Mouse (Mus musculus) retina, postnatal 1 day (tissue): ENCODE measurements around the gene Tm9sf1.

Source experiments
- DNase-seq: peaks from one replicate; pipeline ENCODE4 v3.0.0-alpha.2; 2012

The Tm9sf1 gene

DNA sequence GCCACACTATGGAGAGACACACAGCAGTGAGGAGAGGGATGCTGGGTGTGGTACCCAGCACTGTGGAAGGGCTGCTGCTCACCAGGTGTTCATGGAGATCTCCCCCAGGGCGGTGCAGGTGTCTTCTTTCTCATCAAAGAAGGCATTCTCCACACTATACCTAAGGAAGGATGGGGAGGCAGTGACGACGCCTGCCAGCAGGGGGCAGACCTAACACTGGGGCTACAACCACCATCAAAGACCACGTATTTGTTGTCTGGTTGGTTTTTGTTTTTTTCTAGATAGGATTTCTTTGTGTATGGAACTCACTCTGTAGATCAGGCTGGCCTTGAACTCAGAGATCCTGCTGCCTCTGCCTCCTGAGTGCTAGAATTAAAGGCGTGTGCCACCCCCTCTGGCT is 14.3 kb downstream of the Tm9sf1 start:
- peak; percentile 39 for DNase-seq

DNA sequence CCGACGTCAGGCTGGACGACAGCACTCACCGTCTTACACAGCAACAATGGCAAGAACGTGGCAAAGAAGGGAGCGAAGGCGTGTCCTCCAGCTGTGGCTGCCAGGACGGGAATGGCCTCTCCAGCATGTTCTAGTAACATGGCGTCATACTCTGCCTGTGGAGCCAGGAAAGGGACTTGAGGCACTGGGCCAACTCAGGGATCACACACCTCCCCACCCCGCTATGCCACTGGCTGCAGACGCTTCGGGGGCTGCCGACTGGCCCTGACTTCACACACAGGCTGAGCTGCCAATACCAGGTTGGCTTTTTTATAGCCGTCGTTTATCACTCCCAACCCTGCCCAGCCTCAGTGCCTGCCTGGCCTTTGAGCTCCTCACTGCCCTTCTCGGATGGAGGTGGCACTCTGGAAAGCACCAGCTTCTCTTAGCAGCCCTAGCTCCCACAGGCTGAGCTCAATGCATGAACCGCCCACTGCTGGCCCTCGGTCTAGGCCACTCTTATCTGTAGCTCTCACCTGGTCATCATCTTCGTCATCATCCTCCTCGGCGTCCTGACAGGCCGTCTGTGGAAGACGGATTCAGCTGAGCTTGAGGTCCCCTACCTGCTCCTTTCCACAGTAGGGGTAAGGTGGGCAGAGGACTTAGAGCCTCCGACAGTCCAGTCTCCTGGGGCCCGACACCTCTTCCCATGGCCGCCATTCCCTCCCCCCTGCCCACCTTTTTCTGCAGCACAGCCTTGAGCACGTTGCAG is 15.4 kb downstream of the Tm9sf1 start:
- no peak for DNase-seq

DNA sequence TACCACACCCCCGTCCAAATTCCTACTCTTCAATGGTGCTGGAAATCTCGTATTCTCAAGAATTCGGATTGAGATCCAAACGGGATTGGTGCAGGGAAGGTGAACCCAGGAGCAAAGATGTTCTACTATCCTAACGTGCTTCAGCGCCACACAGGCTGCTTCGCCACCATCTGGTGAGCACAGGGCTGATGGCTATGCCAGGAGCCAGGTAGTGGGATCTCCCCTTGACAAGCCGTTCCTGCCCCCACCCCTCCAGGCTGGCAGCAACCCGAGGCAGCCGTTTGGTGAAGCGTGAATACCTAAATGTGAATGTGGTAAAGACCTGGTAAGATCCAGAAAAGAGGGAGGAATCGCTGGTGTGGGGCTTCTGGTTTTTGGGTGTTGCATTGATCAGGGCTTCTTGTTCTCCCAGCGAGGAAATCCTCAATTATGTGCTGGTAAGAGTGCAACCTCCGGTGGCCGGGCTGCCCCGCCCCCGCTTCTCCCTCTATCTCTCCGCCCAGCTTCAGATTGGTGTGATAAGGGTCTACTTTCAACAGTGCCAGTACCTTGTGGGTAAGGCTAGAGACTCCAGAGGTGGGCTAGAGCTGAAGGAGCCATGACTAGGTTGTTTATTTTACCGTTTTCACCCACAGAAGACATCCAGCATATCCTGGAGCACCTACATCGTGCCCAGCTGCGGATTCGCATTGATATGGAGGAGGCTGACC is 25.0 kb downstream of the Tm9sf1 start:
- DNase-seq: peak; percentile 10

DNA sequence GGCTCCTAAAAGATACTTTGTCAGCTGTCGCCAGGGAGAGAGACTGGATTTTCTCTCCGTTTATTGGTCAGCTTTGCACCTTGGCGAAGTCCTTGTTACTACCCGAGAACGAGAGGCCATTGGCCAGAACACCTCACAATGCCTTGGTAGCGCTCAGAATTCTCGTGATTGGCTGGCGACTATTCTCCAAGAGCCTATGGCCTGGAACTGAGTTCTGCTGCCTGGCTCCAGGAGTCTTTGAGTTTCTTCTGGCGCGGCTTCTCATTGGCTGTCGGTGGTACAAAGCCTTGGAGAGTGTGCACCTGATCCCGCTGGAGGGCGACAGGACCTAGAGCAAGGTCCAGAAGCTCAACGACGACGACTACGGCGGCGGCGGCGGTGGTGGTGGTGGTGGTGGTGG is 25.8 kb downstream of the Tm9sf1 start, which contains the start of gene Rec8:
Gene Rec8, plus strand, starts transcription at position 216 of the 400 bp plus-strand sequence.
- peak; percentile 64 for DNase-seq

DNA sequence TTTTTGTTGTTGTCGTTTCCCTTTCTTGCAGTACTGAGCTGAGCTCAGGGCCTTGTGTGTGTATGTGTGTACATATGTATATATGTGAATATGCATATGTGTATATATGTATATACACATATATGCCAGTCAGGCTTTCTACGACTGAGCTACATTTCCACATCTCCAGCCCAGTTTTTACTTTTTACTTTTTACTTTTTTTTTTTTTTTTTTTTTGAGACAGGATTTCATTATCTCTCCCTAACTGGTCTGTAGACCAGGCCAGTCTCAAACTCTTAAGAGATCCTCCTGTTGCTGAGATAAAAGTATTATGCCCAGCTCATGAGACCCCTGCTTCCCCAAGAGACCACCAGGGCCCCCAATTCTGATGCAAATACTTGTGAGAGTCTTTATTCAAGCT is 26.8 kb downstream of the Tm9sf1 start:
- DNase-seq: no peak

DNA sequence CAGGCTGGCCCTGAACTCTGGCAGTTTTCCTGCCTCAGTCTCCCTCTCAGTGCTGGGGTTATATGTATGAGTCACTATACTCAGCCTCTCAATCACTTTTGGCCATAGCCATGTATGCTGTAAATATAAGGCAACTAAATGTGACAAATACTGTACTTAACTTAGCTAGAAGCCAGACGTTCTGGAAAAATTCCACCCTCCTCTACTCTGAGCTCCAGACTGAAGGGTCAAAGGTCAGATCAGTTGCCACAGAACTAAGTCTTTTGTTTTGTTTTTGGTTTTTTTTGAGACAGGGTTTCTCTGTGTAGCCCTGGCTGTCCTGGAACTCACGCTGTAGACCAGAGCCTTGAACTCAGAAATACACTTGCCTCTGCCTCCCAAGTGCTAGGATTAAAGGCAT is 27.7 kb downstream of the Tm9sf1 start:
- DNase-seq: no peak

DNA sequence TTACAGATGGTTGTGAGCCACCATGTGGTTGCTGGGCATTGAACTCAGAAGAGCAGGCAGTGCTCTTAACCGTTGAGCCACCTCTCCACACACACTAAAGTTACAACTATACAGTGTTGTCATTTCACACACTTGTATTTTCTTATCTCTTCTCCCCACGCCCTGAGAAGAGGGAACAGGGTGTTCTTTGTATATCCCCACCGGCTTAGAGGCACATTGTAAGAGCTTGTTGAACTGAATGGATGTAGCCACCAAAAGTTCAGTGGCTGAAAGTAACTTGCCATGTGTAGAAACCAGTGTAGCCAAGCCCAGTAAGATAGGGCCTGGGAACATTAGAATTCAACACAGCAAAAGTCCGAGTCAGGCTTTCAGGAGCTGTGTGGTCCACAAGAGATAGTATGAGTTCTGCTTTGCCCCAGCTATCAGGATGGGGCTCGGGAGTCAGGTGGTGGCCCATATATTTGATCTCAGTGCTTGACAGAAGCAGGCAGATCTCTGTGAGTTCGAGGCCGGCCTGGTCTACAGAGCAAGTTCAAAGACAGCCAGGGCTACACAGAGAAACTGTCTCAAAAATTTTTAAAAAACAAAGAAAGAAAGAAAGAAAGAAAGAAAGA is 28.9 kb downstream of the Tm9sf1 start:
- no peak for DNase-seq

DNA sequence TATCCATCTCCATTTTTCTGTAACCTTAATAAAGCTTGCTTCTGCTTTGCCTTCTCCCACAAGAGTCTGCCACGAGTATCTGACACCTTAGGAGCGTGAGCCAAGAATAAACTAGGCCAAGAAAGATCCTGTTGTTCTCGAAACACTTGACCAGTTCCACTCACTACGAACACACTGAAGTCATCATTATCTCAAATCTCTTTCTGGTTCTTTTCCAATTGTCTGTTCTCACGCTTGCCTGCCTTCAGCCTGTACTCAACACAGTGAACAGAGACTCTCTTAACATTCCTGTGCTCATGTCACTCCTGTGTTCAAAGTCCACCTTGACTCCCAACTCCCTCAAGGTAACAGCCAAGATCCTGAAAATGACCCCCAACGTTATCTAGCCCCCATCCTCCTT is 30.3 kb downstream of the Tm9sf1 start:
- DNase-seq: no peak

DNA sequence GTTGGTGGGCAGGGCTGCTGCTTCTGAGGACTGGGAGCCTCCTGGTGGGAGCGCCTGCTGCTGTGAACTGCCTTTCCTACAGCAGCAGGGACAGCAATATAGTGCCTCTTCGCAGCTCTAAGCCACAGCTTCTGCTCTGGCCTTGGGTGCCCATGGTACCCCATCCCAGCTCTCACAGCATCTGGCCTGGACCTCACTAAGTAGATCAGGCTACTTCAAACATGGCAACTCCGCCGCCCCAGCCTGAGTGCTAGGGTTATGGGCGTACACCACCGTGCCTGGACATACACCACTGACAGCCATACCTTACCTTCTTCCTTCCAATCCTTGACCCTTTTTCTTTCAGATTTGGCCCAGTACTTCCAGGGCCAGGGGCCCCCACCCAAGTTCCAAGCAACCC is 35.3 kb downstream of the Tm9sf1 start:
- DNase-seq: no peak

DNA sequence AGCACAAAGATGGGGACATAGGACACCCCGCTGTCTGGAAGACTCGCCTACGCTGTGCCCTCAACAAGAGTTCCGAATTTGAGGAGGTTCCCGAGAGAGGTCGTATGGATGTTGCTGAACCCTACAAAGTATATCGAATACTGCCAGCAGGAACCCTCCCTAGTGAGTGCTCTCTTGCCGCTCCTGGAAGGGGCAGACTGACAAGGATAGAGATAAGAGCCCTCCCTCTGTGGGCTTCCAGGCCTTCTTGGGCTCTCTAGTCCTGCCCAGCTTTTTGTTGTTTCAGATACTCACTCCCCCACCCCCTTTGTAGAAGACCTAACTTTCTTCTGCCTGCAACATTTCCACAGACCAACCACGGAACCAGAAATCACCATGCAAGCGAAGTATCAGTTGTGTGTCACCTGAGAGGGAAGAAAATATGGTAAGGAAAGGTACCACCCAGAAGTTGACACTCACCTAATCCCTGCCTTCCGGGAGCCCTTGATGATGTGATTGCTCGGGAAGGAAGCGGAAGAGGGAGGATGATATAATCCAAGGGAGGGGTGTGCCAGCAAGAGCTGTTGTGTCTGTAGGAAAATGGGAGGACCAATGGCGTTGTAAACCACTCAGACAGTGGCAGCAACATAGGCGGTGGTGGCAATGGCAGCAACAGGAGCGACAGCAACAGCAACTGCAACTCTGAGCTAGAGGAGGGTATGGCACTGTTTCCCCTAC is 37.7 kb downstream of the Tm9sf1 start:
- DNase-seq: no peak

DNA sequence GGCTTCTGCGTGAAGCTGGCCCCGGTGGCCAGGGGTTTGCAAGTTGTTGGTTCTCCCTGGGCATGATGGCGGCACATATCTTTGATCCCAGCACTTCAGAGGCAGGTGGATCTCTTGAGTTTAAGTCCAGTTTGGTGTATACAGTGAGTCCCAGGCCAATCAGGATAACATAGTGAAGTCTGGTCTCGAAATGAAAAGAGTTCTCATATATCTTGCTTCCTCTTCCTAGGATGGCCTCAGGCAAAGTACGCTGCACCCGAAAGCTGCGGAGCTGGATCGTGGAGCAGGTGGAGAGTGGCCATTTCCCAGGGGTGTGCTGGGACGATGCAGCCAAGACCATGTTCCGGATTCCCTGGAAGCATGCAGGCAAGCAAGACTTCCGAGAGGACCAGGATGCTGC is 38.8 kb downstream of the Tm9sf1 start:
- no peak for DNase-seq

DNA sequence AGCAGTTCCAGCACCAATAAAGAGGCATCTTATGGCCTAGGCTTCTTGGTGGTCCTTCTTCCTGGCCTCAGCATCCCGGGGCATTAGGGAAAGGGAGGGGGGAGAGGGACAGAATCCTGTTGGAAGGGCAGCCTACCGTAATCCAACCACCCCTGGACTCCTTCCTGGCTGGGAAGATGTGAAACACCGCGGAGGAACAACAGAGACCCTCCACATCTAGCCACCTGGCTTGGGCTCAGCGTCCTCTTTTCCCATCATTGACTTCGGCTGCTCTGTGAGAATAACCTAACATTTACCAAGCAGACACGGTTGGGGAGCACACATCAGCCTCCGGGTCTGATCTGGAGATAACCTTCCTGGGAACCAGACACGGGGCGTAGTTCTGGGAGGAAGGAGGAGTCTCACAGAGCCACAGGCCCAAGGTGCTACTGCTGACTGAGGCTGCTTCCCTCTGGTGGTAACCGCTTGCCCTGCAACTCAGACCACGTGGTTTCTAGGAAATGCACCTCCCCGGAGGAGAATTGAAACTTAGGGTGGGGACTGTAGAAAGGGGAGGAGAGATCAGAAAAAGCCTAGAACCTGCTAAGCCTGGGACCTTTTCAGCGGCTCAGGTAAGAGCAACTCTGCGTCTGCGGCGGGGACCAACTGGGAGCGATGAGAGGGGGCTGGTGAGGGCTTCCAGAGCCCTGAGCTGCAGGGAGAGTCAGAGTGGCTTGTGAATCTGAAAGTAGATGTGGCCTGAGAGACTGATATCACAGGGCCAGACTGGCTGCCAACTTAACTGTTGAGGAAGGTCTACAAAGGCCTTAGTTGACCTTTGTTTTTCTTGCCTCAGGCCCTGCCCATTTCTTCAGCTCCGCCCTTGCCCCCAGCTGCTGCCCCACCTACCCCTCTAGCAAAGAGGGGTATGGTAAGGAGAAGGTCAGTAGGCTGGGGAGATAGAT is 39.7 kb downstream of the Tm9sf1 start:
- DNase-seq: peak; percentile 93

DNA sequence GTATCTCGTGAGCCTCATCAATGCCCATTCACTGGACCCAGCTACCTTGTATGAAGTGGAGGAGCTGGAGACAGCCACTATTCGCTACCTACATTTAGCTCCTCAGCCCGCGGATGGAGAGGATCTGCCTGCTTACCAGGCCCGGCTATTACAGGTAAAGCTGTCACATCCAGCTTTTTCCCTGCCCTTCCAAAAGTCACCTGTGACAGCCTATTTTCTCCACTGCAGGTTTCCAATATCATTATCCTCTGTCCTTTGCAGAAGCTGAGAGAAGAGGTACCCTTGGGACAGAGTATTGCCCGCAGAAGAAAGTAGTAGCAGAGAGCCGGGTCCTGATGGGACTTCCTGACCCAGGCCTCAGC is 40.4 kb downstream of the Tm9sf1 start, which contains the start of gene Irf9:
Gene Irf9, plus strand, starts transcription at position 301 of the 362 bp plus-strand sequence.
- no peak for DNase-seq

DNA sequence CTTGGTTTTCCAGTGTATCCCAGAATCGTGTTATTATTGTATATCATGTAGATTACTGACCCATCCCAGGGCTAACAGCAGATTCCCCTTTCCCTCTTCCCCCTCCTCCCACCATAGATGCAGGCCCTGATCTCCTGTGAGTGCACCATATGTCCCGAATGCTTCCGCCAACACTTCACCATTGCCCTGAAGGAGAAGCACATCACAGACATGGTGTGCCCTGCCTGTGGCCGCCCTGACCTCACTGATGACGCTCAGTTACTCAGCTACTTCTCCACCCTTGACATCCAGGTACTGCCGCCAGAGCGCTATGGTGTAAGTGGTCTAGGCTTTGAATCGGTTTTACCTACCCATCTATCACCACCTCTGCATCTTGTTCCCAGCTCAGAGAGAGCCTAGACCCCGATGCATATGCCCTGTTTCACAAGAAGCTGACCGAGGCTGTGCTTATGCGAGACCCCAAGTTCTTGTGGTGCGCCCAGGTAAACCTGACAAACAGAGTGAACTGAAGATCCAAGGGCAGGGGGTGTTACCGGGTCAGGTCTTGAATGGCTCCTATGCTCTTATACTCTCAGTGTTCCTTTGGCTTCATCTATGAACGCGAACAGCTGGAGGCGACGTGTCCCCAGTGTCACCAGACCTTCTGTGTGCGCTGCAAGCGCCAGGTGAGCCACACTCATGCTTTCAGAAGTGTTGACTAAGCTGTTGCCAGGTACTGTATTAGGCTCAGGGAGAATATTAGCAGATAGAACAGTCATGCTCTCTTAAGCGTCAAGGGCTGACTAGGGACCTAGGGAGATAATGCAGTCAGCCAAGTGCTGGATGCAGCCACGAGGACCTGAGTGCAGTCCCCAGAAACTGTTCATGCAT is 44.9 kb downstream of the Tm9sf1 start:
- DNase-seq: no peak

DNA sequence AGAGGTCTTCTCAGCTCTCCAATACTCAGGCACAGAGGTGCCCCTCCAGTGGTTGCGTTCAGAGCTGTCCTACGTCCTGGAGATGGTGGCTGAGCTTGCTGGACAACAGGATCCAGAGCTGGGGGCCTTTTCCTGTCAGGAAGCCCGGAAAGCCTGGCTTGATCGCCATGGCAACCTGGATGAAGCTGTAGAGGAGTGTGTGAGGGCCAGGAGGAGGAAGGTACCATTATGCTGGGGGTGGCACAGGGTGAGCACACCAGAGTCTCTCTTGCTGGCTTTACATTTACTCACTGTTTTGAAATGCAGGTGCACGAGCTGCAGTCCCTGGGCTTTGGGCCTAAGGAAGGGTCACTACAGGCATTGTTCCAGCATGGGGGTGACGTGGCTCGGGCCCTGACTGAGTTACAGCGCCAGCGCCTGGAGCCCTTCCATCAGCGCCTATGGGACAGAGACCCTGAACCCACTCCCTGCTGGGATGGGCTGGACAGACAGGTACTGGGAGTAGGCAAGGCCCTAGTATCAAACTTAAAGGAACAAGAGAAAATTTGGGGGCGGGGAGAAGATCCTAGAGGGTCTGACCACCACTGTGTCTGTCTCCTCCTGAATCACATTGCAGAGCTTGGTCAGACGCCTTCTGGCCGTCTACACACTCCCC is 47.4 kb downstream of the Tm9sf1 start:
- no peak for DNase-seq

DNA sequence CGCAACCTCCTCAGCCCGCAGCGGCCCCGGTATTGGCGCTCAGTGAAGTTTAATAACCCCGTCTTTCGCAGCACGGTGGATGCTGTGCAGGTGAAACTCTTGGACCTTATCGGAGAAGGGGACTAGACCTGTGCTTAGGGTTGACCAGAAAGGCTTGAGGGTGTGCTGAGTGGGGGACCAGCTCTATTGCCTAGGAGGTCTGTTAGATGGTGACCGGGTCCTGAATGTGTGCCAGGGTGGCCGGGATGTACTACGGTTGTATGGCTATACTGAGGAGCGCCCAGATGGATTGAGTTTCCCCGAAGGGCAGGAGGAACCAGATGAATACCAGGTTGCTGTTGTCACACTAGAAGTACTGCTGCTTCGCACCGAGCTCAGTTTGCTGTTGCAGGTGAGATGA is 51.4 kb downstream of the Tm9sf1 start:
- DNase-seq: peak; percentile 13

DNA sequence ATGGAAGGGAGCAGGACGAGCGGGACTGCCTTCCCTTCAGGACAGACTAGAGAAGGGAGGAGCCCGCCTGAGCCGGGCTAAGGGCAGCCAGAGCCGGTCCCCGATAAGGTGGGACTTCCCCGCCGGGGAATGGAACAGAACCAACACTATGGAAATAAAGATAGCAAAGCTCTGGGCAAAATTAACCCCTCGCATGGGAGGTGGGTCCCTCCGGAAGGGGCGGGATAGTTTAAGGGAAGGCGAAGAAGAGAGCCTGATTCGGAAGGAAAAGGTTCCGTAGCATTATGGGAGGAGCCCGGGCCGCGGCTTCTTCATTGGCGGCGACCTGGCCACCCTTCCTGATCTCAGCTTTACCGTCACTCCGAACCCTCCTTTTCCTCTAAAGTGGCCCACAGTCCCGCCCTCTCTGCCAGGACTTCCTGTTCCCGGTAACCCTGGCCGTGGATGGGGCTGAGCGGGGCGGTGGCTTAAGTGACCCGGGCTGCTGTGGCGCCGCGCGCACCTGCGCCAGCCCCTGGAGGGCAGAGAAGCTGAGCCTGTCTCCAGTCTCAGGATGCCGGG is 52.2 kb downstream of the Tm9sf1 start, which contains the start of gene Rnf31:
Gene Rnf31, plus strand, starts transcription at position 378 of the 561 bp plus-strand sequence.
- peak; percentile 97 for DNase-seq

DNA sequence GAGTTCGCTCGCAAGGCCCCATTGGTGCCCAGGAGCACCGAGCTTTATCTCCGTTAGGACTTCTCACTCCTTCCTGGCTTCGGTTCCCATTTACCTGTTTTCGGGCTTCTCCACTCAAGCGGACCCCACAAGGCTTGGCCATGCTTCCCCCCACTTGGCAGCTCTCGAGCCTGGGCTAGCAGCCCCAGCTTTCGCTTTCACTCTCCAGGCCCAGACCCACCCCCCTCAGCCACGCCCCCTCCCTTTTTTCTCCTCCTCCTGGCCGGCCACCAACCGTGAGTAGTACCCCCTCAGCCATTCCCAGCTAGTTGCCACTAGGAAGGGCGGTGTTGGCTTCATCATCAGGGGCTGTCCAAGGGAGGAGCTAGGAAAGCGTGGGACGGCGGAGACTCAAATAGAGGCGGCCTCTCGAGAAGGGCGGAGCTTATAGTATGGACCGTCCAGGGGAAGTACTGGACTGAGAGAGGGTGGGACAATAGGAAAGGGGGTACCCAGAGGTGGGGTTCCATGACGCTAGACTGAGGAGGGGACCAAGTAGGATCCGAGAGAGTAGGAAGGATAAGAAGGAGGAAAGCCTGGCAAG is 52.8 kb downstream of the Tm9sf1 start, which contains the start of gene Psme2:
Gene Psme2, minus strand, starts transcription at position 366 of the 583 bp plus-strand sequence.
- peak; percentile 98 for DNase-seq

DNA sequence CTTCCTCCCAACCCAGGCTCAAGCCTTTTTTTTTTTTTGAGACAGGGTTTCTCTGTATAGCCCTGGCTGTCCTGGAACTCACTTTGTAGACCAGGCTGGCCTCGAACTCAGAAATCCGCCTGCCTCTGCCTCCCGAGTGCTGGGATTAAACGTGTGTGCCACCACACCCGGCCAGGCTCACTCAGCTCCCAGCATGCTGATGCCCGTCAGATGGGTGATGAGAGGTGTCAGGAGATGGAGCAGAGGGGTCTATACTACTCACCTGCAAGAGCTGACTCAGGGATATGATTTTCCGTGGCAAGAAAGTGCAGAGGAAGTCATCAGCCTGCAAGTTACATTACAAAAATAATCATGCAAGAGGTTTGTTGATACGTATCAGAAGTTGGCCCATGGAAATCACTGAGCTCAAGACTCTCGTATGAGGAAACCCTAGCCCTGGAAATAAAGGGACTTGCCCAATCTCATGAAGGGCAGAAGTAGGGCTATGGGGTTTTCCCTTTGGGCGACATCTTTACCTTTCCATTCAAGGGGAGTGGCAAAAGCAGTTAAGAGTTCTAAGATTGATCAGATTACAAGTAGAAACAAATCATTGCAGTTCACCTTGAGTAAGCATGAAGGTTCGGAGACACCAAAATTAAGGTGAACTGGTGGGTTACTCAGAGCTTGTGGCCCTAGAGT is 53.7 kb downstream of the Tm9sf1 start:
- no peak for DNase-seq
